Comparison of ENCODE assay signal across 9 mouse cellular contexts in the genomic region with DNA sequence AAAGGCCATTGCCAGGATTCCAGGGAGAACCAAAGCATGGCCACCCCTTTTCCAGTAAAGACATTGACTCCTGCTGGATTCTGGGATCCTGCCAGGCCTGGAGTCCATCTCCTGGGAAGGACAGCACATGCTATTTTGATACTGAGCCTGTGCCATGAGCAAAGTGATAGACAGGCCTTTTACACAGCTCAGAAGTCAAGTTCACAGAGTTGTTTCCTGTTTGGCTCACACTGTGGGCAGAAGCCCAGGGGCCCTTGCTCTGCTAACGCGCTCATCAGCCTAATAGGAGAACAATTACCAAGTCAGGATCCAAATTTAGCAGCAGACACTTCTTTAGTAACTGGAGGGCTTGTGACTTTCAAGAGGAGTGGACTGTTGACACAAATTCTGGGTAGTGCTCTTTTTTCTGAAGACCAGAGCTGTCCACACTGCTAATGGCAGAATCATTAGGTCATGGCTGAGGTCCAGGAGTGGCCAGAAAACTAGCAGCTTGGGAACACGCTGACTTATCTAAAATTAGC.
DNase-seq lines count a peak whose midpoint lies in the region; ATAC-seq lines count a peak whose summit lies in the region.
"Had no signal": no experiment of that assay in that cellular context is flagged by ENCODE, and none has a peak within 500 bp of the region (broad histone marks: within the 10 kb centered on the region; RNA-seq: fewer than 3 reads in every experiment).

No protein-coding gene starts in this region.

- WGBS in kidney, embryonic 16.5 days: 51% methylated on average over 3 of the region's 3 CpGs

- H3K4me3 ChIP-seq in kidney, embryonic 16.5 days (ENCODE audit: low read length): no peak overlapping the region
- H3K4me3 ChIP-seq: forebrain, embryonic 15.5 days had no signal

- no peaks in the 10 kb centered on the region for H3K27me3 ChIP-seq in kidney, embryonic 16.5 days (ENCODE audit: insufficient read depth, low read length)
- H3K27me3 ChIP-seq: forebrain, embryonic 15.5 days had no signal

- peaks cover 5% of the 10 kb centered on the region; the same call in 1 of the 2 replicates for H3K4me1 ChIP-seq in kidney, embryonic 16.5 days (ENCODE audit: insufficient read depth, low read length)

- no peaks in the 10 kb centered on the region for H3K36me3 ChIP-seq in kidney, embryonic 16.5 days (ENCODE audit: insufficient read depth, low read length)
- H3K36me3 ChIP-seq: forebrain, embryonic 15.5 days had no signal

- no peak overlapping the region for H3K9ac ChIP-seq in kidney, embryonic 16.5 days (replicated peaks; ENCODE audit: low read length)
- H3K9ac ChIP-seq: forebrain, embryonic 15.5 days had no signal

- no peak for ATAC-seq in kidney, embryonic 16.5 days (ENCODE audit: low FRiP score, low TSS enrichment)
- ATAC-seq: forebrain, embryonic 15.5 days had no signal

- H3K9me3 ChIP-seq in kidney, embryonic 16.5 days (ENCODE audit: low read length): no peaks in the 10 kb centered on the region
- H3K9me3 ChIP-seq: forebrain, embryonic 15.5 days had no signal

- H3K4me2 ChIP-seq in kidney, embryonic 16.5 days (replicated peaks; ENCODE audit: low read depth, low read length): no peak overlapping the region
- H3K4me2 ChIP-seq: forebrain, embryonic 15.5 days had no signal

- peak; percentile 9 for DNase-seq in kidney, adult 18-20 months
- DNase-seq in brain, adult 2 months (ENCODE audit: low read depth, low spot score): peak; percentile 58
- peak; percentile 77 to 87 for DNase-seq in heart, adult 18-20 months
- peak; percentile 83 for DNase-seq in heart, postnatal 4 days
- DNase-seq in urinary bladder, postnatal 14 days (ENCODE audit: low spot score): no peak
- no peak for DNase-seq in adrenal gland, postnatal 4 days (ENCODE audit: low spot score in 2 of 2)
- DNase-seq: embryo, embryonic 11 days had no signal

- no peak overlapping the region for H3K27ac ChIP-seq in kidney, embryonic 16.5 days (ENCODE audit: low read length)
- H3K27ac ChIP-seq: forebrain, embryonic 15.5 days had no signal

Comparison
In these comparisons a context has a peak if more than half of its experiments do, and no peak if none do; other contexts are left out.
1. DNase-seq: peak in kidney, adult 18-20 months (single experiment), brain, adult 2 months (single experiment), heart, adult 18-20 months (2 of 2) and heart, postnatal 4 days (single experiment); none in urinary bladder, postnatal 14 days (single experiment) and adrenal gland, postnatal 4 days (0 of 2).